Mouse (Mus musculus): ENCODE results near the gene Gm7247. TPM values are rescaled to one million over a fixed set of nuclear protein-coding genes. Genes with fewer than 3 reads are reported as not detected.

The Gm7247 gene
- polyA plus RNA-seq (2014; fragmentation: Nextera tagmentation; extraction: Ambion mirVana), result not detected in 2 replicates

- Histone ChIP-seq H3K4me1 (ENCODE audit: control insufficient read depth, insufficient read depth, low read length) (no peaks in the 10 kb centered on the region), H3K9ac (ENCODE audit: low read depth, low read length) (no peak within 1 kb of the TSS), H3K4me2 (replicated peaks; ENCODE audit: low read depth, low read length) (no peak within 1 kb of the TSS), H3K4me3 (ENCODE audit: low read length) (no peak within 1 kb of the TSS), H3K27ac (ENCODE audit: low read depth, low read length) (no peak within 1 kb of the TSS), H3K36me3 (ENCODE audit: control insufficient read depth, insufficient read depth, low read length) (no peaks in the 10 kb centered on the region), H3K27me3 (ENCODE audit: control insufficient read depth, insufficient read depth, low read length) (no peaks in the 10 kb centered on the region), H3K9me3 (ENCODE audit: control insufficient read depth, low read length) (no peaks in the 10 kb centered on the region)
- ATAC-seq (ENCODE audit: low FRiP score, low TSS enrichment), result no peak
- WGBS, result 83% methylated on average over 1 of the region's 1 CpGs
Observed at GRCm38 (mm10) chr14:51361456-51361855, at the start of gene Gm7247. TSS of gene Gm7247 (plus strand) at chr14:51361756.

- Histone ChIP-seq H3K9ac (ENCODE audit: low read depth, low read length) (no peak overlapping the region), H3K27me3 (ENCODE audit: control insufficient read depth, insufficient read depth, low read length) (no peaks in the 10 kb centered on the region), H3K27ac (ENCODE audit: low read depth, low read length) (no peak overlapping the region), H3K4me1 (ENCODE audit: control insufficient read depth, insufficient read depth, low read length) (no peaks in the 10 kb centered on the region), H3K4me3 (ENCODE audit: low read length) (no peak overlapping the region), H3K4me2 (replicated peaks; ENCODE audit: low read depth, low read length) (no peak overlapping the region), H3K36me3 (ENCODE audit: control insufficient read depth, insufficient read depth, low read length) (no peaks in the 10 kb centered on the region), H3K9me3 (ENCODE audit: control insufficient read depth, low read length) (no peaks in the 10 kb centered on the region)
- no peak for ATAC-seq (ENCODE audit: low FRiP score, low TSS enrichment)
- WGBS, result 58% methylated on average over 1 of the region's 1 CpGs
Observed at GRCm38 (mm10) chr14:51324001-51324400, 37.6 kb upstream of the Gm7247 start.

GRCm38 (mm10) chr14:51346027-51346426 is 15.5 kb upstream of the Gm7247 start:
- no peaks in the 10 kb centered on the region for H3K9me3 ChIP-seq (ENCODE audit: control insufficient read depth, low read length)
- H3K27me3 ChIP-seq (ENCODE audit: control insufficient read depth, insufficient read depth, low read length), result no peaks in the 10 kb centered on the region
- H3K36me3 ChIP-seq (ENCODE audit: control insufficient read depth, insufficient read depth, low read length), result no peaks in the 10 kb centered on the region
- no peak overlapping the region for H3K4me3 ChIP-seq (ENCODE audit: low read length)
- no peak overlapping the region for H3K27ac ChIP-seq (ENCODE audit: low read depth, low read length)
- no peak for ATAC-seq (ENCODE audit: low FRiP score, low TSS enrichment)
- H3K9ac ChIP-seq (ENCODE audit: low read depth, low read length), result no peak overlapping the region
- no peak overlapping the region for H3K4me2 ChIP-seq (replicated peaks; ENCODE audit: low read depth, low read length)
- no peaks in the 10 kb centered on the region for H3K4me1 ChIP-seq (ENCODE audit: control insufficient read depth, insufficient read depth, low read length)

GRCm38 (mm10) chr14:51358111-51358982 is 3.2 kb upstream of the Gm7247 start:
- no peak overlapping the region for H3K27ac ChIP-seq (ENCODE audit: low read depth, low read length)
- WGBS, result 5% methylated on average over 68 of the region's 75 CpGs
- ATAC-seq (ENCODE audit: low FRiP score, low TSS enrichment), result peak; percentile 69

GRCm38 (mm10) chr14:51382805-51383204 is 21.2 kb downstream of the Gm7247 start:
- Histone ChIP-seq H3K27me3 (ENCODE audit: control insufficient read depth, insufficient read depth, low read length) (no peaks in the 10 kb centered on the region), H3K36me3 (ENCODE audit: control insufficient read depth, insufficient read depth, low read length) (no peaks in the 10 kb centered on the region), H3K27ac (ENCODE audit: low read depth, low read length) (no peak overlapping the region), H3K4me1 (ENCODE audit: control insufficient read depth, insufficient read depth, low read length) (no peaks in the 10 kb centered on the region), H3K4me3 (ENCODE audit: low read length) (no peak overlapping the region), H3K9ac (ENCODE audit: low read depth, low read length) (no peak overlapping the region), H3K4me2 (replicated peaks; ENCODE audit: low read depth, low read length) (no peak overlapping the region), H3K9me3 (ENCODE audit: control insufficient read depth, low read length) (peaks cover 16% of the 10 kb centered on the region)
- WGBS, result 96% methylated on average over 20 of the region's 20 CpGs
- no peak for ATAC-seq (ENCODE audit: low FRiP score, low TSS enrichment)

More at GRCm38 (mm10) chr14:51358111-51358982, 3.2 kb upstream of the Gm7247 start:
- Histone ChIP-seq H3K9ac (ENCODE audit: low read depth, low read length) (peak overlapping the region; percentile 63), H3K4me1 (ENCODE audit: control insufficient read depth, insufficient read depth, low read length) (no peaks in the 10 kb centered on the region), H3K27me3 (ENCODE audit: control insufficient read depth, insufficient read depth, low read length) (no peaks in the 10 kb centered on the region), H3K9me3 (ENCODE audit: control insufficient read depth, low read length) (no peaks in the 10 kb centered on the region), H3K4me2 (replicated peaks; ENCODE audit: low read depth, low read length) (peak overlapping the region; percentile 79), H3K36me3 (ENCODE audit: control insufficient read depth, insufficient read depth, low read length) (no peaks in the 10 kb centered on the region), H3K4me3 (ENCODE audit: low read length) (peak overlapping the region; percentile 47)

- H3K27me3 ChIP-seq (ENCODE audit: control insufficient read depth, insufficient read depth, low read length), result no peaks in the 10 kb centered on the region
- WGBS, result 94% methylated on average over 10 of the region's 10 CpGs
- peak; percentile 40; the same call in 1 of the 2 replicates for ATAC-seq (ENCODE audit: low FRiP score, low TSS enrichment)
Observed at GRCm38 (mm10) chr14:51384351-51384750, 22.8 kb downstream of the Gm7247 start.

GRCm38 (mm10) chr14:51385741-51386140 is 24.2 kb downstream of the Gm7247 start:
- peak; percentile 37; the same call in 1 of the 2 replicates for ATAC-seq (ENCODE audit: low FRiP score, low TSS enrichment)
- Histone ChIP-seq H3K27ac (ENCODE audit: low read depth, low read length) (no peak overlapping the region), H3K4me3 (ENCODE audit: low read length) (no peak overlapping the region), H3K9me3 (ENCODE audit: control insufficient read depth, low read length) (peaks cover 20% of the 10 kb centered on the region), H3K36me3 (ENCODE audit: control insufficient read depth, insufficient read depth, low read length) (no peaks in the 10 kb centered on the region), H3K27me3 (ENCODE audit: control insufficient read depth, insufficient read depth, low read length) (no peaks in the 10 kb centered on the region), H3K4me2 (replicated peaks; ENCODE audit: low read depth, low read length) (no peak overlapping the region), H3K9ac (ENCODE audit: low read depth, low read length) (no peak overlapping the region), H3K4me1 (ENCODE audit: control insufficient read depth, insufficient read depth, low read length) (no peaks in the 10 kb centered on the region)
- 87% methylated on average over 4 of the region's 4 CpGs for WGBS

More at GRCm38 (mm10) chr14:51384351-51384750, 22.8 kb downstream of the Gm7247 start:
- H3K4me1 ChIP-seq (ENCODE audit: control insufficient read depth, insufficient read depth, low read length), result no peaks in the 10 kb centered on the region
- H3K9ac ChIP-seq (ENCODE audit: low read depth, low read length), result no peak overlapping the region
- no peaks in the 10 kb centered on the region for H3K36me3 ChIP-seq (ENCODE audit: control insufficient read depth, insufficient read depth, low read length)
- H3K9me3 ChIP-seq (ENCODE audit: control insufficient read depth, low read length), result peaks cover 20% of the 10 kb centered on the region
- no peak overlapping the region for H3K4me2 ChIP-seq (replicated peaks; ENCODE audit: low read depth, low read length)
- no peak overlapping the region for H3K4me3 ChIP-seq (ENCODE audit: low read length)
- H3K27ac ChIP-seq (ENCODE audit: low read depth, low read length), result no peak overlapping the region

GRCm38 (mm10) chr14:51387768-51388167 is 26.2 kb downstream of the Gm7247 start:
- Histone ChIP-seq H3K27me3 (ENCODE audit: control insufficient read depth, insufficient read depth, low read length) (no peaks in the 10 kb centered on the region), H3K9ac (ENCODE audit: low read depth, low read length) (no peak overlapping the region), H3K4me3 (ENCODE audit: low read length) (no peak overlapping the region), H3K9me3 (ENCODE audit: control insufficient read depth, low read length) (peaks cover 16% of the 10 kb centered on the region), H3K4me1 (ENCODE audit: control insufficient read depth, insufficient read depth, low read length) (no peaks in the 10 kb centered on the region), H3K4me2 (replicated peaks; ENCODE audit: low read depth, low read length) (no peak overlapping the region), H3K27ac (ENCODE audit: low read depth, low read length) (no peak overlapping the region), H3K36me3 (ENCODE audit: control insufficient read depth, insufficient read depth, low read length) (no peaks in the 10 kb centered on the region)
- no peak for ATAC-seq (ENCODE audit: low FRiP score, low TSS enrichment)
- WGBS, result 96% methylated on average over 8 of the region's 8 CpGs

GRCm38 (mm10) chr14:51388222-51388621 is 26.7 kb downstream of the Gm7247 start:
- 95% methylated on average over 9 of the region's 9 CpGs for WGBS
- H3K27me3 ChIP-seq (ENCODE audit: control insufficient read depth, insufficient read depth, low read length), result no peaks in the 10 kb centered on the region
- H3K9me3 ChIP-seq (ENCODE audit: control insufficient read depth, low read length), result peaks cover 12% of the 10 kb centered on the region; the same call in 1 of the 2 replicates
- H3K4me3 ChIP-seq (ENCODE audit: low read length), result no peak overlapping the region
- H3K4me1 ChIP-seq (ENCODE audit: control insufficient read depth, insufficient read depth, low read length), result no peaks in the 10 kb centered on the region
- H3K4me2 ChIP-seq (replicated peaks; ENCODE audit: low read depth, low read length), result no peak overlapping the region
- no peak overlapping the region for H3K27ac ChIP-seq (ENCODE audit: low read depth, low read length)
- H3K9ac ChIP-seq (ENCODE audit: low read depth, low read length), result no peak overlapping the region
- H3K36me3 ChIP-seq (ENCODE audit: control insufficient read depth, insufficient read depth, low read length), result no peaks in the 10 kb centered on the region
- ATAC-seq (ENCODE audit: low FRiP score, low TSS enrichment), result peak; percentile 43; the same call in 1 of the 2 replicates
